8 mouse cellular contexts compared by ENCODE assay signal in genomic region chr4:133512972-133513371, GRCm38 (mm10). TPM values are rescaled to one million over a fixed set of nuclear protein-coding genes. Genes with fewer than 3 reads are reported as not detected.
DNase-seq lines count a peak whose midpoint lies in the region; ATAC-seq and TF ChIP-seq lines count a peak whose summit lies in the region.

No protein-coding gene starts in this region.

- 13% methylated on average over 8 of the region's 8 CpGs for WGBS in kidney, embryonic 14.5 days
- WGBS in liver, embryonic 11.5 days: 15% methylated on average over 8 of the region's 8 CpGs
- WGBS in thymus, adult 2 months: 11% methylated on average over 8 of the region's 8 CpGs

- peak; percentile 94 for TF ChIP-seq CTCF in cortical plate, adult 2 months (IDR thresholded peaks at IDR 0.05; ENCODE audit: extremely low read depth, insufficient read depth, low read length)
- TF ChIP-seq CTCF in thymus, adult 2 months (IDR thresholded peaks at IDR 0.05; ENCODE audit: borderline replicate concordance, control insufficient read depth, extremely low read depth, insufficient read depth, low read length, poor library complexity): peak; percentile 86; the same call in 1 of the 2 replicates

- no peak for TF ChIP-seq POLR2A in cortical plate, adult 2 months (IDR thresholded peaks at IDR 0.05; ENCODE audit: extremely low read depth, insufficient read depth, low read length)
- TF ChIP-seq POLR2A in thymus, adult 2 months (IDR thresholded peaks at IDR 0.05; ENCODE audit: control insufficient read depth, extremely low read depth, insufficient read depth, low read length, poor library complexity): no peak

- H3K9me3 ChIP-seq in kidney, embryonic 14.5 days (ENCODE audit: control insufficient read depth, low read length): no peaks in the 10 kb centered on the region
- H3K9me3 ChIP-seq in liver, embryonic 11.5 days (ENCODE audit: control insufficient read depth, low read length): no peaks in the 10 kb centered on the region

- no peak overlapping the region for H3K9ac ChIP-seq in kidney, embryonic 14.5 days (ENCODE audit: low read depth, low read length)
- no peak overlapping the region for H3K9ac ChIP-seq in liver, embryonic 11.5 days (ENCODE audit: low read depth, low read length)

- H3K27ac ChIP-seq in cortical plate, adult 2 months (ENCODE audit: insufficient read depth, low read length): no peak overlapping the region
- H3K27ac ChIP-seq in kidney, embryonic 14.5 days (ENCODE audit: low read depth, low read length): no peak overlapping the region
- H3K27ac ChIP-seq in liver, embryonic 11.5 days (ENCODE audit: low read depth, low read length): no peak overlapping the region
- no peak overlapping the region for H3K27ac ChIP-seq in thymus, adult 2 months (ENCODE audit: control insufficient read depth, insufficient read depth, low read length)

- H3K4me3 ChIP-seq in cortical plate, adult 2 months (ENCODE audit: insufficient read depth, low read length): no peak overlapping the region
- no peak overlapping the region for H3K4me3 ChIP-seq in kidney, embryonic 14.5 days (ENCODE audit: low read length)
- H3K4me3 ChIP-seq in liver, embryonic 11.5 days (ENCODE audit: low read depth, low read length): no peak overlapping the region
- no peak overlapping the region for H3K4me3 ChIP-seq in thymus, adult 2 months (ENCODE audit: control insufficient read depth, insufficient read depth, low read length)

- ATAC-seq in CD4-positive, CD25-positive, alpha-beta regulatory T cell, adult 4 months: peak; percentile 53
- ATAC-seq in kidney, embryonic 14.5 days (ENCODE audit: low FRiP score, low TSS enrichment): peak; percentile 61
- ATAC-seq in liver, embryonic 11.5 days (replicated peaks; ENCODE audit: low FRiP score): peak; percentile 47; the same call in 1 of the 2 replicates
- ATAC-seq in neutrophil, adult 5-6 weeks (ENCODE audit: extremely low read depth, insufficient number of reproducible peaks, low FRiP score, poor library complexity, severe bottlenecking): peak; percentile 69

- peak; percentile 80 to 93 for DNase-seq in adrenal gland, adult (ENCODE audit: inconsistent age in 2 of 2, low spot score in 1 of 2)
- peak; percentile 65 for DNase-seq in gastrocnemius, postnatal 10 days
- DNase-seq in liver, embryonic 11.5 days (ENCODE audit: low spot score): peak; percentile 68
- peak; percentile 84 for DNase-seq in thymus, adult 2 months

- H3K4me1 ChIP-seq in cortical plate, adult 2 months (ENCODE audit: control insufficient read depth, insufficient read depth, low read length): no peaks in the 10 kb centered on the region; the same call in 1 of the 2 replicates
- H3K4me1 ChIP-seq in kidney, embryonic 14.5 days (ENCODE audit: control insufficient read depth, insufficient read depth, low read length): no peaks in the 10 kb centered on the region
- no peaks in the 10 kb centered on the region for H3K4me1 ChIP-seq in liver, embryonic 11.5 days (replicated peaks; ENCODE audit: control insufficient read depth, insufficient read depth, low read length)
- H3K4me1 ChIP-seq in thymus, adult 2 months (replicated peaks; ENCODE audit: control insufficient read depth, insufficient read depth, low read length): peaks cover 6% of the 10 kb centered on the region

- no peaks in the 10 kb centered on the region for H3K36me3 ChIP-seq in kidney, embryonic 14.5 days (ENCODE audit: control insufficient read depth, insufficient read depth, low read length)
- H3K36me3 ChIP-seq in liver, embryonic 11.5 days (ENCODE audit: control insufficient read depth, insufficient read depth, low read length): no peaks in the 10 kb centered on the region
- H3K36me3 ChIP-seq in thymus, adult 2 months (ENCODE audit: control insufficient read depth, insufficient read depth, low read length): no peaks in the 10 kb centered on the region

- peaks cover 2% of the 10 kb centered on the region; the same call in 1 of the 2 replicates for H3K27me3 ChIP-seq in kidney, embryonic 14.5 days (ENCODE audit: control insufficient read depth, insufficient read depth, low read length)
- peaks cover 24% of the 10 kb centered on the region for H3K27me3 ChIP-seq in liver, embryonic 11.5 days (replicated peaks; ENCODE audit: control insufficient read depth, insufficient read depth, low read length)
- no peaks in the 10 kb centered on the region for H3K27me3 ChIP-seq in thymus, adult 2 months (ENCODE audit: control insufficient read depth, insufficient read depth, low read length)

- no peak overlapping the region for H3K4me2 ChIP-seq in kidney, embryonic 14.5 days (replicated peaks; ENCODE audit: low read depth, low read length)
- no peak overlapping the region for H3K4me2 ChIP-seq in liver, embryonic 11.5 days

RNA-seq across cellular contexts. Expression of gene Kdf1, which starts 5.8 kb away (rescaled TPM):
- polyA plus RNA-seq in CD4-positive, CD25-positive, alpha-beta regulatory T cell, adult 4 months (2017; shearing (Covaris generic)): under 1 TPM in 1 of 2 experiments, not detected in 1; 0.58 TPM
- polyA plus RNA-seq in cortical plate, adult 2 months (2012; rRNA removed): 0.08 and 0.13 TPM in 2 replicates
- total RNA-seq in gastrocnemius, postnatal 10 days (2021): not detected
- 15.3 and 21.4 TPM in 2 replicates for polyA plus RNA-seq in kidney, embryonic 14.5 days (2014; fragmentation: Nextera tagmentation; extraction: Ambion mirVana)
- polyA plus RNA-seq in liver, embryonic 11.5 days (2014; fragmentation: Nextera tagmentation; extraction: Ambion mirVana): 0.89 and 1.7 TPM in 2 replicates
- not detected in 2 replicates for total RNA-seq in neutrophil, adult 5-6 weeks (2017)
- polyA plus RNA-seq in thymus, adult 2 months (2012; rRNA removed): 6.9 and 7.7 TPM in 2 replicates

RNA-seq across cellular contexts. Expression of gene Trnp1, which starts 14.6 kb away (rescaled TPM):
- polyA plus RNA-seq in CD4-positive, CD25-positive, alpha-beta regulatory T cell, adult 4 months (2017; shearing (Covaris generic)): not detected
- 119 and 128 TPM in 2 replicates for polyA plus RNA-seq in cortical plate, adult 2 months (2012; rRNA removed)
- 1 to 10 TPM; 2.2 to 2.7 TPM for total RNA-seq in gastrocnemius, postnatal 10 days (2021)
- 1.4 and 1.6 TPM in 2 replicates for polyA plus RNA-seq in kidney, embryonic 14.5 days (2014; fragmentation: Nextera tagmentation; extraction: Ambion mirVana)
- polyA plus RNA-seq in liver, embryonic 11.5 days (2014; fragmentation: Nextera tagmentation; extraction: Ambion mirVana): 0.21 TPM in 1 of 2 replicates, not detected in the other
- not detected in 2 replicates for total RNA-seq in neutrophil, adult 5-6 weeks (2017)
- polyA plus RNA-seq in thymus, adult 2 months (2012; rRNA removed): 0.75 and 1.5 TPM in 2 replicates

RNA-seq across cellular contexts. Expression of gene Nudc, which starts 32.8 kb away (rescaled TPM):
- 10 to 100 TPM; 29.9 to 34.3 TPM for polyA plus RNA-seq in CD4-positive, CD25-positive, alpha-beta regulatory T cell, adult 4 months (2017; shearing (Covaris generic))
- 184 and 202 TPM in 2 replicates for polyA plus RNA-seq in cortical plate, adult 2 months (2012; rRNA removed)
- total RNA-seq in gastrocnemius, postnatal 10 days (2021): 10 to 100 TPM; 53.3 to 62.3 TPM
- polyA plus RNA-seq in kidney, embryonic 14.5 days (2014; fragmentation: Nextera tagmentation; extraction: Ambion mirVana): 285 and 287 TPM in 2 replicates
- 362 and 377 TPM in 2 replicates for polyA plus RNA-seq in liver, embryonic 11.5 days (2014; fragmentation: Nextera tagmentation; extraction: Ambion mirVana)
- total RNA-seq in neutrophil, adult 5-6 weeks (2017): 48.3 and 65.1 TPM in 2 replicates
- polyA plus RNA-seq in thymus, adult 2 months (2012; rRNA removed): 51.9 and 61.3 TPM in 2 replicates

RNA-seq across cellular contexts. Expression of gene Tent5b, which starts 33.0 kb away (rescaled TPM):
- not detected for polyA plus RNA-seq in CD4-positive, CD25-positive, alpha-beta regulatory T cell, adult 4 months (2017; shearing (Covaris generic))
- polyA plus RNA-seq in cortical plate, adult 2 months (2012; rRNA removed): 0.04 and 0.06 TPM in 2 replicates
- under 1 TPM; 0.18 to 0.38 TPM for total RNA-seq in gastrocnemius, postnatal 10 days (2021)
- 0.35 and 0.94 TPM in 2 replicates for polyA plus RNA-seq in kidney, embryonic 14.5 days (2014; fragmentation: Nextera tagmentation; extraction: Ambion mirVana)
- polyA plus RNA-seq in liver, embryonic 11.5 days (2014; fragmentation: Nextera tagmentation; extraction: Ambion mirVana): 0.38 TPM in 1 of 2 replicates, not detected in the other
- total RNA-seq in neutrophil, adult 5-6 weeks (2017): 0.12 TPM in 2 replicates
- 0.40 and 0.86 TPM in 2 replicates for polyA plus RNA-seq in thymus, adult 2 months (2012; rRNA removed)

RNA-seq across cellular contexts. Expression of gene Nr0b2, which starts 40.2 kb away (rescaled TPM):
- polyA plus RNA-seq in CD4-positive, CD25-positive, alpha-beta regulatory T cell, adult 4 months (2017; shearing (Covaris generic)): under 1 TPM in 1 of 2 experiments, not detected in 1; 0.28 TPM
- polyA plus RNA-seq in cortical plate, adult 2 months (2012; rRNA removed): not detected in 2 replicates
- under 1 TPM in 1 of 2 experiments, not detected in 1; 0.23 TPM for total RNA-seq in gastrocnemius, postnatal 10 days (2021)
- polyA plus RNA-seq in kidney, embryonic 14.5 days (2014; fragmentation: Nextera tagmentation; extraction: Ambion mirVana): not detected in 2 replicates
- 0.89 and 1.1 TPM in 2 replicates for polyA plus RNA-seq in liver, embryonic 11.5 days (2014; fragmentation: Nextera tagmentation; extraction: Ambion mirVana)
- total RNA-seq in neutrophil, adult 5-6 weeks (2017): not detected in 2 replicates
- 2.4 TPM in 1 of 2 replicates, not detected in the other for polyA plus RNA-seq in thymus, adult 2 months (2012; rRNA removed)

Comparison
In these comparisons a context has a peak if more than half of its experiments do, and no peak if none do; other contexts are left out.
1. RNA of gene Trnp1, which starts 14.6 kb away (polyA plus RNA-seq): 119 to 128 TPM in cortical plate, adult 2 months; 0.75 to 1.5 TPM in thymus, adult 2 months, 1.4 to 1.6 TPM in kidney, embryonic 14.5 days, 0.21 TPM in liver, embryonic 11.5 days and not detected in CD4-positive, CD25-positive, alpha-beta regulatory T cell, adult 4 months; every median in the first group is over 10 times any median in the second.
2. Peak in every context shown above with its lines, with median percentiles within 50 percentile points of each other: ATAC-seq and DNase-seq.